Mouse (Mus musculus) testis, adult 2 months (tissue): ENCODE data around the gene Nav2.

ENCODE experiments used
- CTCF ChIP-seq: fragments of 200-500 bp; IDR thresholded peaks from 2 replicates; pipeline ENCODE4 v1.5.1; 2012; ENCODE audit warnings: low read depth, mild to moderate bottlenecking, inconsistent platforms, low read length, moderate library complexity; ENCODE audit not compliant: control insufficient read depth, insufficient read depth, insufficient replicate concordance
- POLR2A ChIP-seq: fragments of 200-500 bp; IDR thresholded peaks from 2 replicates; pipeline ENCODE4 v1.6.1; 2012; ENCODE audit warnings: low read depth, mild to moderate bottlenecking, inconsistent platforms, low read length, moderate library complexity; ENCODE audit not compliant: control insufficient read depth

GRCm38 (mm10) chr7:49388137-49388536 is 479.6 kb downstream of the Nav2 start:
- TF ChIP-seq CTCF (no peak), POLR2A (no peak)
